ENCODE assay signal across 8 mouse cellular contexts in genomic region chr6:71030541-71030940, GRCm38 (mm10).
DNase-seq lines count a peak whose midpoint lies in the region; ATAC-seq and TF ChIP-seq lines count a peak whose summit lies in the region.

No protein-coding gene starts in this region.

- no peaks in the 10 kb centered on the region for H3K27me3 ChIP-seq in intestine, postnatal 0 days (replicated peaks; ENCODE audit: control insufficient read depth, insufficient read depth, low read length)
- H3K27me3 ChIP-seq in intestine, embryonic 15.5 days (replicated peaks), result no peaks in the 10 kb centered on the region
- no peaks in the 10 kb centered on the region for H3K27me3 ChIP-seq in intestine, embryonic 16.5 days (replicated peaks; ENCODE audit: control insufficient read depth, insufficient read depth, low read length)

- no peak overlapping the region for H3K9ac ChIP-seq in intestine, postnatal 0 days (ENCODE audit: low read depth, low read length)
- no peak overlapping the region for H3K9ac ChIP-seq in intestine, embryonic 15.5 days
- H3K9ac ChIP-seq in intestine, embryonic 16.5 days (ENCODE audit: low read depth, low read length), result no peak overlapping the region

- peak; percentile 20 for DNase-seq in CD4-positive helper T cell, adult 2 months (ENCODE audit: low read depth, low spot score)
- DNase-seq in NIH3T3 (ENCODE audit: low read depth), result peak; percentile 40
- DNase-seq in kidney, postnatal 36 days, result peak; percentile 35 to 65
- DNase-seq in testis, postnatal 10 days (ENCODE audit: low spot score), result no peak
- no peak for DNase-seq in ovary, adult 18-20 months (ENCODE audit: low spot score)

- H3K36me3 ChIP-seq in intestine, postnatal 0 days (ENCODE audit: control insufficient read depth, insufficient read depth), result no peaks in the 10 kb centered on the region
- no peaks in the 10 kb centered on the region for H3K36me3 ChIP-seq in intestine, embryonic 15.5 days
- H3K36me3 ChIP-seq in intestine, embryonic 16.5 days (ENCODE audit: control insufficient read depth, insufficient read depth, low read length), result no peaks in the 10 kb centered on the region

- no peak overlapping the region for H3K4me3 ChIP-seq in intestine, postnatal 0 days (ENCODE audit: low read depth, low read length)
- H3K4me3 ChIP-seq in intestine, embryonic 15.5 days (replicated peaks), result no peak overlapping the region
- H3K4me3 ChIP-seq in intestine, embryonic 16.5 days (ENCODE audit: low read length), result no peak overlapping the region

- WGBS in intestine, postnatal 0 days, result 69% methylated on average over 5 of the region's 5 CpGs
- WGBS in intestine, embryonic 15.5 days, result 68% methylated on average over 5 of the region's 5 CpGs
- WGBS in intestine, embryonic 16.5 days, result 70% methylated on average over 5 of the region's 5 CpGs

- TF ChIP-seq CTCF in intestine, postnatal 0 days (IDR thresholded peaks at IDR 0.05; ENCODE audit: low read depth), result peak; percentile 62

- H3K4me1 ChIP-seq in intestine, postnatal 0 days (replicated peaks; ENCODE audit: control insufficient read depth, insufficient read depth, low read length), result no peaks in the 10 kb centered on the region
- H3K4me1 ChIP-seq in intestine, embryonic 15.5 days (replicated peaks), result no peaks in the 10 kb centered on the region
- no peaks in the 10 kb centered on the region for H3K4me1 ChIP-seq in intestine, embryonic 16.5 days (ENCODE audit: control insufficient read depth, insufficient read depth, low read length)

- H3K4me2 ChIP-seq in intestine, postnatal 0 days (replicated peaks; ENCODE audit: low read depth), result no peak overlapping the region
- H3K4me2 ChIP-seq in intestine, embryonic 15.5 days (replicated peaks), result no peak overlapping the region
- no peak overlapping the region for H3K4me2 ChIP-seq in intestine, embryonic 16.5 days (ENCODE audit: low read depth, low read length)

- H3K9me3 ChIP-seq in intestine, postnatal 0 days (ENCODE audit: control insufficient read depth), result no peaks in the 10 kb centered on the region
- no peaks in the 10 kb centered on the region for H3K9me3 ChIP-seq in intestine, embryonic 15.5 days
- H3K9me3 ChIP-seq in intestine, embryonic 16.5 days (ENCODE audit: control insufficient read depth, low read length), result no peaks in the 10 kb centered on the region

- ATAC-seq in intestine, postnatal 0 days, result no peak
- ATAC-seq in intestine, embryonic 15.5 days, result no peak
- ATAC-seq in intestine, embryonic 16.5 days, result no peak

- H3K27ac ChIP-seq in intestine, postnatal 0 days (ENCODE audit: low read depth, low read length), result no peak overlapping the region
- H3K27ac ChIP-seq in intestine, embryonic 15.5 days, result no peak overlapping the region
- H3K27ac ChIP-seq in intestine, embryonic 16.5 days (ENCODE audit: low read length), result no peak overlapping the region

Comparison
In these comparisons a context has a peak if more than half of its experiments do, and no peak if none do; other contexts are left out.
1. DNase-seq: peak in CD4-positive helper T cell, adult 2 months (single experiment), NIH3T3 (single experiment) and kidney, postnatal 36 days (2 of 2); none in testis, postnatal 10 days (single experiment) and ovary, adult 18-20 months (single experiment).